Mouse (Mus musculus) G1E (cell line): ENCODE measurements around the gene Zdhhc9.

Experiments
- CTCF ChIP-seq: IDR thresholded peaks from 2 replicates; pipeline ENCODE4 v1.5.1; 2012; ENCODE audit warnings: low read depth, low read length, inconsistent platforms, mixed read lengths
- POLR2AphosphoS5 ChIP-seq: IDR thresholded peaks from 2 replicates; pipeline ENCODE4 v1.6.1; 2012; ENCODE audit warnings: low read depth, low read length, inconsistent platforms; ENCODE audit not compliant: insufficient replicate concordance
- TAL1 ChIP-seq: conservative IDR thresholded peaks from 2 replicates; pipeline ENCODE4 v1.6.1; 2012; ENCODE audit warnings: low read depth, low read length, inconsistent platforms, mixed read lengths

GRCm38 (mm10) chrX:48219468-48219867 is 10.8 kb upstream of the Zdhhc9 start:
- no peak for TF ChIP-seq CTCF
- TF ChIP-seq TAL1 = no peak
- no peak for TF ChIP-seq POLR2AphosphoS5
